Mouse (Mus musculus) heart, embryonic 12.5 days (tissue): ENCODE measurements around the gene Tas1r1. TPM values are rescaled to one million over a fixed set of nuclear protein-coding genes. Genes with fewer than 3 reads are reported as not detected.
"Not testable (repeated sequence)": the region's sequence is repeated elsewhere in the genome, so short reads cannot be mapped to it uniquely, and the experiment has no call there.

Experiments
- ATAC-seq: fragments of 200-750 bp; cut with Nextera tagmentation; 2 replicates; pipeline ENCODE4 v1.8.0; 2017; ENCODE audit warnings: moderate TSS enrichment, moderate library complexity; ENCODE audit not compliant: insufficient number of reproducible peaks, low FRiP score
- H3K27ac ChIP-seq: fragments of 300-500 bp; sonication (generic); 2 replicates; pipeline ENCODE4 v1.5.1; 2016; ENCODE audit warnings: mild to moderate bottlenecking, moderate library complexity; ENCODE audit not compliant: poor library complexity, severe bottlenecking
- H3K27me3 ChIP-seq: fragments of 300-500 bp; sonication (generic); replicated peaks from 2 replicates; pipeline ENCODE4 v1.6.1; 2016; ENCODE audit warnings: mild to moderate bottlenecking, moderate library complexity
- H3K36me3 ChIP-seq: fragments of 300-500 bp; sonication (generic); 2 replicates; pipeline ENCODE4 v1.6.1; 2016; ENCODE audit warnings: mild to moderate bottlenecking, moderate library complexity
- H3K4me1 ChIP-seq: fragments of 300-500 bp; sonication (generic); replicated peaks from 2 replicates; pipeline ENCODE4 v1.6.1; 2016; ENCODE audit warnings: mild to moderate bottlenecking
- H3K4me2 ChIP-seq: fragments of 300-500 bp; sonication (generic); 2 replicates; pipeline ENCODE4 v1.6.1; 2016; ENCODE audit warnings: mild to moderate bottlenecking, moderate library complexity
- H3K4me3 ChIP-seq: fragments of 300-500 bp; sonication (generic); 2 replicates; pipeline ENCODE4 v1.5.1; 2016; ENCODE audit warnings: mild to moderate bottlenecking
- H3K9ac ChIP-seq: fragments of 300-500 bp; sonication (generic); 2 replicates; pipeline ENCODE4 v1.6.1; 2016; ENCODE audit warnings: mild to moderate bottlenecking, moderate library complexity
- H3K9me3 ChIP-seq: fragments of 300-500 bp; sonication (generic); replicated peaks from 2 replicates; pipeline ENCODE4 v1.6.1; 2016; ENCODE audit warnings: mild to moderate bottlenecking, moderate library complexity
- WGBS: fragments of 180-500 bp; shearing (Covaris S2); methylation state at CpG from one replicate; pipeline ENCODE4 v1.1.7; 2016; 5-methylcytosine and 5-hydroxymethylcytosine counted together
- polyA plus RNA-seq: library from polyadenylated mRNA; unstranded; fragments of >200 nt; fragmentation: Nextera tagmentation; extraction: Ambion mirVana; gene quantifications from 2 replicates; pipeline ENCODE4 v1.2.1, GENCODE M21; 2016

Gene Tas1r1
- polyA plus RNA-seq, 1 experiment from 2014 or later = 0.13 TPM

- WGBS = 95% methylated on average over 22 of the region's 22 CpGs
- Histone ChIP-seq H3K9me3 (no peaks in the 10 kb centered on the region), H3K9ac (no peak overlapping the region), H3K27me3 (no peaks in the 10 kb centered on the region), H3K4me2 (no peak overlapping the region), H3K27ac (no peak overlapping the region), H3K4me1 (peaks cover 9% of the 10 kb centered on the region), H3K4me3 (no peak overlapping the region), H3K36me3 (peaks cover 58% of the 10 kb centered on the region)
- ATAC-seq = no peak
Measured at GRCm38 (mm10) chr4:152041924-152042641, 3.7 kb upstream of the Tas1r1 start.

DNA sequence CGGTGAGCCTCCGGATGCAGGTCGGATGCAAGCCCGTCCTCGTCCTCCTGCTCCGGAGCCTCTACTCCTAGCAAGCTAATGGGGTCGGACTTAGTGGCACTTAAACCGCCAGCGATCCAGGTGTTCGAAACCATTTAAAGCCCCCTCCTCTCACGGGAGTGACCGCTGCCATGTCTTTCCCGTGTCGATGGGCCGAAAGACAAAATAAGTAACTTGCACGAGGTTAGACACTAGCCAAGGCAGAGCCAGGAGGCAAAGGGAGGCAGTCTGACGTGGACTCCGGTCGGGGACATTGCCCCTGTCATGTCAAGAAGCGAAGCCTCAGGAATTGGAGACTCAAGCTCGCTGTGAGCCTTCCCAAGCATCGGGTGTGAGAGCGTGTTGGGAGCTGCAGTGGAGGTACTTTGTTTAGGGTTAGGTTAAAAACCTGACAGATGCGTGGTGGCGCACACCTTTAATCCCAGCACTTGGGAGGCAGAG, 1.5 kb upstream of the Tas1r1 start:
- Histone ChIP-seq H3K27me3 (no peaks in the 10 kb centered on the region), H3K9me3 (no peaks in the 10 kb centered on the region), H3K4me3 (peak overlapping the region; percentile 91), H3K27ac (no peak overlapping the region), H3K9ac (peak overlapping the region; percentile 95), H3K4me1 (peaks cover 9% of the 10 kb centered on the region), H3K36me3 (peaks cover 40% of the 10 kb centered on the region), H3K4me2 (peak overlapping the region; percentile 92)
- WGBS = 2% methylated on average over 25 of the region's 25 CpGs
- ATAC-seq = no peak

DNA sequence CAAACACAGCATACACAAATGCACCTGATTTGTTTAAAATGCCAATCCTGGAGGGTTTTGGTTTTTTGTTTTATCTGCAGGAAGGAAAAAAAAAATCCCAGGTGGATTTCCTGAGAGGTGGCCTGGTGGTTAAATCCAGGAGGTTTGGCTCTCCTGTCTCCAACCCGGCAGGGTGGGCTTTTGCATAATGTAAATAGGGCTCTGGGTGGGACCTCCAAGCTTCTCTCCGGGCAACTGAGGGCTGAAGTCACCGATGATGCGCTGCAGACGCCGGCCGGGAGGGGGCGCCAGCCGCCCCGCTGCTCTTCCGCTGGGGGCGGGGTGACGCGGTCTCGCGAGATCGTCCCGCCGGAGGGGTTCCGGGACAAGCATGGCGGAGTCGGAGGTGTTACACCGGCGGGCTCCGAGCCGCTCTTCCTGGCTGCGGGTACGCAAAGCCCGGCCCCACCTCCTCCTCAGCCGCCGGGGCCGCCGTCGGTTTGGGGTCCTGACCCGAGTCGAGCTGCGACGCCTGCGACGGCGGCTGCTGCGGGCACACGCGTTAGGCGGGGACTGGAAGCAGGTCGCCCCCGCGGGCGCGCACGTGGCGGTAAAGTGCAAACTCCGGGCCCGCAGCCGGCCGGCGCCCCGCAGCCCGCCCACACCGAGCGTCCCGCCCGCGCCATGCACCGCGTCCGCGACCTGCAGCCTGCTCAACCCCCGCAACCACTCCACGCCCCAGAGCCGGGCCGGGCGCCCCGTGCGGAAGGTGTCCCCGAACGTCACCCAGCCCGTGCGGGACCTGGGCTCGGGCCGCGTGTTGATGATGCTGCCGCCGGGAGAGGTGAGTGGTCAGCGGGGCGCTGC, 840 bp upstream of the Tas1r1 start, which contains the start of gene Nol9:
TSS of gene Nol9 (plus strand) at position 337 of the 846 bp plus-strand sequence.
- Histone ChIP-seq H3K4me1 (peaks cover 9% of the 10 kb centered on the region), H3K36me3 (peaks cover 33% of the 10 kb centered on the region), H3K27me3 (no peaks in the 10 kb centered on the region), H3K4me2 (peak within 1 kb of the TSS; percentile 92), H3K9ac (peak within 1 kb of the TSS; percentile 95), H3K9me3 (no peaks in the 10 kb centered on the region), H3K27ac (no peak within 1 kb of the TSS), H3K4me3 (peak within 1 kb of the TSS; percentile 91)
- ATAC-seq = peak; percentile 89
- under 1% methylated on average over 73 of the region's 86 CpGs for WGBS

- not testable (repeated sequence) for H3K4me1 ChIP-seq, ATAC-seq, H3K36me3 ChIP-seq, H3K4me2 ChIP-seq, H3K27ac ChIP-seq, H3K9ac ChIP-seq, H3K4me3 ChIP-seq, H3K9me3 ChIP-seq
- peaks cover 24% of the 10 kb centered on the region for H3K27me3 ChIP-seq
- 86% methylated on average over 6 of the region's 6 CpGs for WGBS
Measured at GRCm38 (mm10) chr4:152036464-152036863, 1.9 kb downstream of the Tas1r1 start.

DNA sequence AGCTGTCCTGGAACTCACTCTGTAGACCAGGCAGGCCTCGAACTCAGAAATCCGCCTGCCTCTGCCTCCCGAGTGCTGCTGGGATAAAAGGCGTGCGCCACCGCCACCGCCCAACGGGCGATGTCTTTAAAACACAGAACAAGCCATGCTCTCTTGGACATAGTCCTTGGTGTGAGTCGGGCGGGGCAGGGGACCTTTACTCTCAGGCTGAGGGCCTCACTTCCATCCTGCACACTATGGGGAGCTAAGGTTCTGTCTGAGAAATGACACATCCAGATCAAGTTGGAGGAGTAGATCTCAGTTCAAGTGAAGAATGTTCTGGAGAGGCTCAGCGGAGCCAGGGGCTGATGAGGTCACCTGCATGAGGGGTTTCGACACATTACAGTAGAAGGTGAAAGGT, 5.4 kb downstream of the Tas1r1 start:
- WGBS = 82% methylated on average over 13 of the region's 13 CpGs
- Histone ChIP-seq H3K4me3 (no peak overlapping the region), H3K27me3 (peaks cover 30% of the 10 kb centered on the region)

DNA sequence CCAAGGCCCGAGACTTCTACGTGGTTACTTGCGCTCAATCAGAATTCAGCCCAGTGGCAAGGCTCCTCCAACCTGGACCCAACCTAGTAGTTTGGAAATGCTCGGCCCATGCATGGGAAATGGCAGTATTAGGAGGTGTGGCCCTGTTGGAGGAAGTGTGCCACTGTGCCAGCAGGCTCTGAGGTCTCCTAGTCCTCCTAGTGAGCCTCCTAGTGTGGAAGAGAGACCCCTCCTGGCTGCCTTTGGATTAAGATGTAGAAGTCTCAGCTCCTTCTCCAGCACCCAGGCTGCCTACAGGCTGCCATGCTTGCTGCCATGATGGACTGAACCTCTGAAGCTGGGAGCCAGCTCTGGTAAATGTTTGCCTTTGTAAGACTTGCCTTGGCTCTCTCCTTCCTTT, 8.4 kb downstream of the Tas1r1 start:
- WGBS = 73% methylated on average over 4 of the region's 4 CpGs
- H3K4me3 ChIP-seq = no peak overlapping the region
- no peak overlapping the region for H3K4me2 ChIP-seq
- peaks cover 1% of the 10 kb centered on the region; the same call in 1 of the 2 replicates for H3K36me3 ChIP-seq
- peaks cover 30% of the 10 kb centered on the region for H3K27me3 ChIP-seq
- no peaks in the 10 kb centered on the region for H3K9me3 ChIP-seq
- peaks cover 34% of the 10 kb centered on the region for H3K4me1 ChIP-seq
- no peak for ATAC-seq
- no peak overlapping the region for H3K9ac ChIP-seq
- no peak overlapping the region for H3K27ac ChIP-seq

More for the DNA sequence above, 5.4 kb downstream of the Tas1r1 start:
- Histone ChIP-seq H3K9ac (no peak overlapping the region), H3K4me2 (no peak overlapping the region), H3K36me3 (no peaks in the 10 kb centered on the region), H3K9me3 (no peaks in the 10 kb centered on the region), H3K4me1 (peaks cover 12% of the 10 kb centered on the region), H3K27ac (no peak overlapping the region)
- no peak for ATAC-seq

GRCm38 (mm10) chr4:152029087-152029486, 9.3 kb downstream of the Tas1r1 start:
- Histone ChIP-seq H3K27ac (no peak overlapping the region), H3K4me1 (peaks cover 41% of the 10 kb centered on the region), H3K9ac (no peak overlapping the region), H3K9me3 (no peaks in the 10 kb centered on the region), H3K36me3 (peaks cover 8% of the 10 kb centered on the region), H3K27me3 (peaks cover 30% of the 10 kb centered on the region), H3K4me2 (no peak overlapping the region), H3K4me3 (no peak overlapping the region)
- no peak for ATAC-seq
- 36% methylated on average over 5 of the region's 5 CpGs for WGBS

DNA sequence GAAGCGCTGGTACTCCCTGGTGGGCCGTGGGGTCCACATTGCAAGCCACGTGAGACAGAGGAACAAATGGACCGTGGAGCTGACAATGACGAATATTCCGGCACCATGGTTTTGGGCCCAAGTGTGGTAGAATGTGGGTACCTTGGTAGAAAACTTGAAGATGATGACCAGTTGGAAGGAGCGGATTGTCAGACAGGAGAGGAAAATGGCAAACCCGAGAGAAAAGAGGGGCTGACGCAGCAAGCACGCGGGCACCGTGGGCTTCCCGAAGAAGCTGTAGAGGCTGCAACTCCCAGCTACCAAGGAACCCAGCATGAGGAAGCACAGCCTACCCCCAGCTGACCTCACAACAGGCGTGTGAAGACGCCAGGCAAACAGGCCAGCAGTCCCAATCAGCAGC, 9.9 kb downstream of the Tas1r1 start:
- peaks cover 24% of the 10 kb centered on the region for H3K27me3 ChIP-seq
- ATAC-seq = no peak
- H3K9me3 ChIP-seq = no peaks in the 10 kb centered on the region
- H3K36me3 ChIP-seq = peaks cover 11% of the 10 kb centered on the region
- H3K4me2 ChIP-seq = peak overlapping the region; percentile 95
- WGBS = 63% methylated on average over 15 of the region's 15 CpGs
- H3K4me1 ChIP-seq = peaks cover 41% of the 10 kb centered on the region
- no peak overlapping the region for H3K27ac ChIP-seq
- H3K9ac ChIP-seq = peak overlapping the region; percentile 73
- peak overlapping the region; percentile 79 for H3K4me3 ChIP-seq

DNA sequence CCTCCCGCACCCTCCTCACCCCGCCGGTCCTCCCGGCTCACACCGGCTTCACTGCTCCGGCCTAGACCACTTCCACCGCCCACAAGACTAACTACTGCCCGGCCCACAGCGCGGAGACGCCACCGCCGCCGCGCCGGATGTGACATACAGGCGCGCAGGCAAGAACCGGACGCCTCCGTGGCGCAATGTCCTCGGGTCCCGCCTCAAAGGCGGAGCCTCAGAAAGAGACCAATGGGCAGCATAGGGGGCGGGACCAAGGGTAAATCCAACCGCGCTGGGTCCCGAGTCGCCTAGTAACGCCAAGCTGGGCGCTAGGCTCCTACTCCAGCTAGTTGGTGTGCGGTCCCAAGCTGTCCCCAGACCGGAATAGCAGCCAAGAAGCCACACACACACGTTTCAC, 10.8 kb downstream of the Tas1r1 start, which contains the start of gene Zbtb48:
TSS of gene Zbtb48 (minus strand) at position 148 of the 400 bp plus-strand sequence.
- peaks cover 20% of the 10 kb centered on the region for H3K36me3 ChIP-seq
- WGBS = under 1% methylated on average over 35 of the region's 35 CpGs
- H3K27me3 ChIP-seq = peaks cover 16% of the 10 kb centered on the region
- no peaks in the 10 kb centered on the region for H3K9me3 ChIP-seq
- ATAC-seq = peak; percentile 97
- peak within 1 kb of the TSS; percentile 91 for H3K9ac ChIP-seq
- H3K4me2 ChIP-seq = peak within 1 kb of the TSS; percentile 95
- peak within 1 kb of the TSS; percentile 79 for H3K4me3 ChIP-seq
- peak within 1 kb of the TSS; percentile 59; the same call in 1 of the 2 replicates for H3K27ac ChIP-seq
- H3K4me1 ChIP-seq = peaks cover 44% of the 10 kb centered on the region

DNA sequence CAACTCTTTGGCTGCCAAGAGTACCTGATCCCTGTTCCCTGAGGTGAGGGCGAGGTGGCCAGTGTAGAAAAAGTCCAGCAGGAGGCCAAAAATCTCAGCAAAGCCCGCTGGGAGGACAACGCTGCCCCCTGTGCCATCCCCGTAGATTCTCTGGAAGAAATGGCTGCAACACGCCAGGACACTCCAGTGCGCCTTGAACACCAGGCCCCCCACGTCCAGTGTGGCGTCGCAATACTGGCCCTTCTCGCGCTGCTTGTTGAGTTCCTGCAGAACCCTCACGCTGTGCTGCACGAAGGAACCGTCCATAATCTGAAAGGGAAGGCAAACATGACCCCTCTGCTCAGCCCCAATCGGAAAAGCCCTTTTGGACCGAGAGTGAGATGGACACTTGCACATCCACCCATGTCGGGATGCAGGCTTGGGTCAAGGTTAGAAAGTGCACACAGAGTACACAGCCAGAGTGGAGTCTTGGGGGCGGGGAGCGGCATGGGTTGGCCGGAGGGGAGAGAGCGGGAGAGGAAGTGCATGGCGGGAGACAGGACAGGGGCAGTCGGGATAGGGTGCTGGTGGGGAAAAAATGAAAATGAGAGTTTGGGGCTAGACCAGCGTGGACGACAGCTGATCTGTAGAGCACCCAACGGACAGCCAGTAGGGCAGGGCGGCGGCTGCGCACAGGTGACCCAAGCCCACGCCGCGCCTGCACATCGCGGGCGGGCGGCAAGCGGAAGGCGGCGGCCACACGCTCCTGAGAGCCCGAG, 11.4 kb downstream of the Tas1r1 start:
- Histone ChIP-seq H3K9me3 (no peaks in the 10 kb centered on the region), H3K9ac (peak overlapping the region; percentile 91), H3K4me2 (peak overlapping the region; percentile 95), H3K27ac (peak overlapping the region; percentile 59; the same call in 1 of the 2 replicates), H3K36me3 (peaks cover 26% of the 10 kb centered on the region), H3K27me3 (peaks cover 11% of the 10 kb centered on the region), H3K4me3 (peak overlapping the region; percentile 79), H3K4me1 (peaks cover 44% of the 10 kb centered on the region)
- ATAC-seq = peak; percentile 71
- 2% methylated on average over 41 of the region's 41 CpGs for WGBS
